Mouse (Mus musculus): ENCODE measurements at regions not wholly inside any gene's neighbourhood (a gene's known extent, or its start where the extent isn't known, plus 50 kb on each side); places are given as distances from the start of the nearest gene placed in this dataset.

DNA sequence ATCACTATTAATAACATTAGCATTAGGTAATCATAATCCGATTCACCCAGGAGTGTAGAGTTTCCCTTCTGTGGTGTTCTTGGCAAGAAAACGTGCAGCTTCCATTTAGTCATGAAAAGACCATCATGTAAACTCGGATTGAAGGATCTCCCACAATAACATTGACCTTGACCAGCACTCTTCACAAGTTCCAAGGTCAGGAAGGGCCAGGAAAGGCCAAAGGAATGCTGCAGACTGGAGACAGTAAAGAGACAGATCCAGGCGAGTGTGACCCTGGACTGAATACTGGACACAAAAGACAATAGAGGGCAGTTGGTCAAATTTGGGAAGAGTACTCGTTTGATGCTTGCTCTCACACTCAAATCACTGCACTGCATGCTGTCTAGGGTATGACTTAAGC is 51.6 kb upstream of the Prkar2b start:
- TF ChIP-seq ZMIZ1 (IDR thresholded peaks at IDR 0.05; ENCODE audit: low read depth, low read length) (no peak), SMC3 (IDR thresholded peaks at IDR 0.05; ENCODE audit: low read depth, low read length) (no peak), TAL1 (IDR thresholded peaks at IDR 0.05; ENCODE audit: low read length) (no peak)

All from MEL (cell line).